Mouse (Mus musculus): ENCODE measurements around the gene Iars.

The Iars gene

GRCm38 (mm10) chr13:49681351-49682232, at the start of gene Iars:
TSS of gene Iars (plus strand) at chr13:49682100.
- DNase-seq (ENCODE audit: low read depth, low spot score) = peak; percentile 97

GRCm38 (mm10) chr13:49639965-49640364, 41.9 kb upstream of the Iars start:
- DNase-seq (ENCODE audit: low read depth, low spot score) = no peak

DNA sequence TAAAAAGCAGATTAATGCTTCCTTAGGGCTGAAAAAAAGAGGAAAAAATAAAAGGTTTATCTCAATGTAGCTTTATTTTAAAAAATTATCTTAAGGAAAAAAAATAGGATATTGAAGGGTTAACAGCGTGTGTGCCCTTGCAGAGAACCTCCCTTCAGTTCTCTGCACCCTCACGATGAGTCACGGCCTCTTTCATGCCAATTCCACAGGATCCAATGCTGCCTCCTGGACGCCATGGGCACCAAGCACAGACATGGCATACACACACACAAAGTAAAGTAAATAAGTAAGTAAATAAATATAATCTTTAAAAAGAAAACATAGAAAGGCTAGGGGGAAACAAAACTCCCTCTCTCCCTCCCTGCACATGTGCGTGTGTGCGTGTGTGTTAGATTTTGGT, 39.2 kb upstream of the Iars start:
- DNase-seq (ENCODE audit: low read depth, low spot score) = no peak

DNA sequence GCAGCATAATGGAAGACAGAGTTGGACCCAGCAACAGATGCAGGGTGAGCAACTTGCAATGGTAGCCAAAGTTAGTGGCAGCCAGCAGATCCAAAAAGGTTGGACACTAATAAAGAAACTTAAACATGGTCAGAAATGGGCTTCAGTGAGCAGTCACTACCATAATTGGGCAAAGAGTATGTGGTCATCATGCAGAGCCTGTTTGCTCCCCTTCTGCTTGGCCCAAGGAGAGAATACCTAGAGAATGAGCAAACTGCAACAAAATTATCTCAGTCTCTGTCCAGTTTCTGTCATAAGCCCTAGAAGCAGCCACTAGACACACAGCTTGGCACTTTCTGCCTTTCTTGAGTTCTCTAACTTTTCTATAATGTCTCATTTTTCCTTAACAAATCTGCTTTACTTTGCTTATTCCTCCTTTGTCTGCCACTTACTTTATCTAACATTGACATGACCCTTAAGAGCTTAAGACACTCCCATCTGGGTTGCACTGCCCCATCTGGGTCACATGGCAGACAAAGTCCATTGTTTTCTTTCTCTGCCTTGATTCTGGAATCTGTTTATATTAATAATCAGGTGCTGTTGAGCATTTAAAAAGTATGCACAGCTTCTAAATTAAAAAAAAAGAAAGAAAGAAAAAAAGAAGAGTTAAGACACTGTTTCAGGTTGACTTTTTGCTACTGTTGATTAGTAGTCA, 38.1 kb upstream of the Iars start:
- no peak for DNase-seq (ENCODE audit: low read depth, low spot score)

DNA sequence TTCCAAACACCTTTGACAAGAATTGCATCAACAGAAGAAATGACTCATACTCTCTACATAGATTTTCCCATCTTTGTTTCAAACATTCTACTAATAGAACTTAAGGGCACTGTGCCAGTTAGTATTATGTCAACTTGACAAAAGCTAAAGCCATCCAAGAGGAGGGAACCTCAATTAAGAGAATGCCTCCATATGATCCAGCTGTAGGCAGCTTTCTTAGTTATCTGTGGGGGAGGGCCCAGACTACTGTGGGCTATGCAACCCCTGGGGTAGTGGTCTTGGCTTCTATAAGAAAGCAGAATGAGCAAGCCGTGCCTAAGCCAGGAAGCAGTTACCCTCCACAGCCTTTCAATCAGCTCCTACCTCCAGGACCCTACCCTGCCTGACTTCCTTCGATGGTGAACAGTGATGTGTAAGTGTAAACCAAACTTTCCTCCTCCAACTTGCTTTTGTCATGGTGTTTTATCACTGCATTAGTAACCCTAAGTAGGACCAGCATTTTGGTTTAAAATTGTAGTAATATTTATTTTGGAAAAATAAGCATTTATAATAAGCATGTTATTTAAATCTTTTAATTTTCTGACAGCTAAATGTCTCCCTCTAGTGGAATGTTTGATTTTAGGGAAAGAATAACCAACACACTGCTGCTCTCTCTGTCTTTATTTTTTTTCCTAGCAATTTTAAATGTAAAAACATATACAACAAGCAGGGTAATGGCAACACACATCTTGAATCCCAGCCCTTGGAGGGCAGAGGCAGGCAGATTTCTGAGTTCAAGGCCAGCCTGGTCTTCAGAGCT, 37.0 kb upstream of the Iars start:
- DNase-seq (ENCODE audit: low read depth, low spot score) = no peak

DNA sequence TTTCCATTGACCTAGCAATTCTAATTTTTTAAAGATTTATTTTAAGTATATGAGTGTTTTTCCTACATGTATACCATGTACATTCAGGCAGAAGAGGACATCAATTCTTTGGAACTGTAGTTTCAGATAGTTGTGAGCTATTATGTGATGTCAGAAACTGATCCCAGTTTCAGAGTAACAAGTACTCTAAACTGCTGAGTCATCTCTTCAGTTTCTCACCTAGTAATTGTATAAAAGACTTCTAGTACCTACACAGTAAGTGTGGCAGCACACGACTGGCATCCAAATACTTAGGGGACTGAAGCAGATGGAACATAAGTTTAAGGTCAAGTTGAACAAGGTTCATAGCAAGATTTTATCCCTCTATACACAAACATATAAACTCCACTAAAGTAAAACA, 35.9 kb upstream of the Iars start:
- DNase-seq (ENCODE audit: low read depth, low spot score) = no peak

GRCm38 (mm10) chr13:49651136-49651535, 30.8 kb upstream of the Iars start:
- no peak for DNase-seq (ENCODE audit: low read depth, low spot score)

DNA sequence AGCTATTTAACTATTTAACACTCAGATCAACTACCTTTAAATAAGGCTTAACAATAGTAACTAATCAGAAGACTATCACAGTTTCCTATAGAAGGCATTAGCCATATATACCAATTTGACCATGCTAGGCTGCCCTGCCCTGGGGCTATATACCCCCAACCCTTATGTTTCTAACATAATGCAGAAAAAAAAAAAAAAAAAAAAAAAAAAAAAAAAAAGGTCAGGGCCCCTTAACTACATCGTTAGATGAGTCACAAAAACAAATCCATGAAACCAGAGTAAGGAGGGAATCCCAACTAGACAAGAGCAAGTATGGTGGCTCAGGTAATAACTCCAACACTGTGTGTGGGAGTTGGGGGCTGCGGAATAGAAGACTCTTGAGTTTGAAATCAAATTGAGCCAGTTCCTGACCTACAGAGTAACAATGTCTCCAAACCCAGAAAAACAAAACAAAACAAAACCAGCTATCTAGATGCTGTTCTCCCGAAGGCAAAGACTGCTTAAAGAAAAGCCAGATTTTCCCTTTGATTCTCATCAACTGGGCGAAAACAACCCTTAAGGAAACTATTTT, 30.0 kb upstream of the Iars start:
- no peak for DNase-seq (ENCODE audit: low read depth, low spot score)

DNA sequence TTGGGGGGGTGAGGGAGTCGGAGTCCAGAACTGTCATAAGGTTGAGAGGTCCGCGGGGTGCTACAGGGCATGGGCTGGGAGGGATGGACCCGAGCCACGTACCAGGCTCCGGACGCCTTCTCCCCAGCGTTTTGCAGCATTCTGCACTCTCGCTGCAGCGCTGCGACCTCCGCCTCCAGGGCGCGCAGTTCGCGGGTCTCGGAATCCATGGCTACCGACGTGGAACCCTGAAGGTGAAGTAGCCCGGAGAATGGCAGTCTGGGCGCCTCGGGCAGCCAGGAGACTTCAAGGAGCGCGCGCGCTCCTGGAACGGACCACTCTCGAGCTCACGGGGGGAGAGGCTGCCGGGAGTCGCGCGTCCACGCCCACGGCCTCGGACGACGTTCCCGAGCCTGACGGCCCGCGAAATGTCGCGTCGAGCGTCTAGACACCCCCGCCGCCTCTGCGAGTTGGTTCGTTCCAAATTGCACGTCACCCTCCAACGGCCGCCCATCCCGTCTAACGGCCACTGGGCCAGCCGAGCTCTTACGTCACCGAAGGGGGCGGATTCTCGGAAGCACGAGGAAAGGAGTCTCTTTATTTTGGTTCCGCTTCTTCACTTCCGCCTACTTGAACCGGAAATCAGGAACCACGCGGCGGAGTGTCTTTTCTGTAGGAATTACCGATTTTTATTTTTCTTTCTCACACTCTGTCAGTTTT, 29.3 kb upstream of the Iars start, which contains the start of the genes Cenpp and Nol8:
Gene Cenpp (minus strand): TSS at position 305 of the 699 bp plus-strand sequence.
Gene Nol8 (plus strand): TSS at position 598 of the 699 bp plus-strand sequence.
- peak; percentile 97 for DNase-seq (ENCODE audit: low read depth, low spot score)

- no peak for DNase-seq (ENCODE audit: low read depth, low spot score)
Observed at GRCm38 (mm10) chr13:49653180-49653541, 28.7 kb upstream of the Iars start.

GRCm38 (mm10) chr13:49677793-49678192, 4.1 kb upstream of the Iars start:
- DNase-seq (ENCODE audit: low read depth, low spot score) = no peak

DNA sequence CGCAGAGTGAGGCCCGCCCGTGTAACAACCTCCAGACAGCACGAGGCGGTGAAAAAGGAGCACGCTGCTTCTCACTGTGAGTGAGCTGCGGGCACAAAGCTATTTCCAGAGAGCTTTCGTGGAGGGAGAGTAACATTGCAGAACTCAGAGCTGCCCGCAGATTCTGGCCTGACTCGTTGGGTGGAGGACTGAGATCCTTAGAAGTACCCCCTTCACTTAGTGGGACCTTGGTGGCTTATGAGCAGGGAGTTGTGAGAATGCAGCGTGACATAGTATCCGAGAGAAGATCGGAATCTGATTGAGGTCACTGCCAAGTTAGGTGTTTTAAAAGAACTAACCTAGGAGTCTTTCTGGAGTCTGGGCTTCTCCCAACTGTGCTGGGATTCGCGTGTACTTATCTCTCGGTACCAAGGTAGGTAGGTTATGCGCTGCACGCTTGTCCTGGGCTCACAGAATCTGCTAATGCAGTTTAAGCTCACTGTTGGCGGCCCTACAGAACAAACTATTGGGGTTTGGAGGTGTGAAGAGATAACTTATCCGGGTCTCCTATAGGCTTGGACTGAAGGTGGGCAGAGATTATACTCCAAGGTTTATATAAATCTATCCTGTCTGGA, 440 bp downstream of the Iars start:
- no peak for DNase-seq (ENCODE audit: low read depth, low spot score)

DNA sequence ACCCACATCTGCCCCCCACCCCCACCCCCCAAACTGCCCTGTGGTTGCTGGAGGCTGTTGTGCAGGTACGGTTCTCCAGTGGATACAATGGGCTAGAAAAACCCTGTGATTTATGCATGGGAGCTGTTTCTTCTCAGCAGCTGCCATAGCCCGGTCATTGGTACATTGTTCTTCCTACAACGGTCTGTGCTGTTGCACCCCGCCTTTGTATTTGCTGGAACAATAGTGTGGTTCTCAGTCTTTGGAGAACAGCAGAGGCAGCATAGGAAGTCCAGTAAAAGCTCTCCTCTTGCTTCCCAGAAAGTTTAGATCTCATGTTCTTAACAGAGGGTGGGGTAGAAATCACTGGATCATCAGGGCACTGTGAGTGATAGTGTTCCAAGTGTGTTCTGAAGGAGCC, 2.4 kb downstream of the Iars start:
- no peak for DNase-seq (ENCODE audit: low read depth, low spot score)

- no peak for DNase-seq (ENCODE audit: low read depth, low spot score)
Observed at GRCm38 (mm10) chr13:49691056-49691455, 9.2 kb downstream of the Iars start.

- DNase-seq (ENCODE audit: low read depth, low spot score) = no peak
Observed at GRCm38 (mm10) chr13:49703216-49703779, 21.4 kb downstream of the Iars start.

DNA sequence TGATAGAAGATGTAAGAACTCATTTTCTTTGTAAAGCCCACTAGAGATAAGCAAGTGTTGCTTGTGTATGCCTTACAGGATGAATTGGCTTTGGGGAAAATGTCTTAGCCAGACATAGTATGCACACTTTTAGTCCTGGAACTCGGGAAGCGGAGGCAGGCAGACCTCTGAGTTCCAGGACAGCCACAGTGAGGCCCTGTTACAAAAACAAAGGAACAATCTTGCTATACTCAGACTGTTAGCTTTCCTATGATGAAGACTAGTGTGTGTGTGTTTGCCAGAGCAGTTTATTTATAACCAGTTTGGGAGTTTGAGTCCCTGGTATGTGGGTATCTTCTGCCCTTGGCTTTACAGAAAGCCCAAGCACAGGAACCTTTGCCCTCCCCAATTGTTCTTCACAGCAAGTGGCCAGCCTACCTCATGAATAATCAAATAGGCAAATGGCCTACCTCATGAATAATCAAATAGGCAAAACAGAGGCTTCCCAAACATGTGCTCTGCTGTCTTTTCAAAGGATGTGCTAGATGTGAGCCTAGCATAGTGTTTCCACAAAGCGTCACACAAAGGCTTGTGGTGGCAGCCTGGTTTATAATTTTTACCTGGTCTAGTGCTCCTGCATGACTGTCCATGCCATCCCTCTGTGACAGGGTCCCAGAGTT, 24.3 kb downstream of the Iars start:
- no peak for DNase-seq (ENCODE audit: low read depth, low spot score)

DNA sequence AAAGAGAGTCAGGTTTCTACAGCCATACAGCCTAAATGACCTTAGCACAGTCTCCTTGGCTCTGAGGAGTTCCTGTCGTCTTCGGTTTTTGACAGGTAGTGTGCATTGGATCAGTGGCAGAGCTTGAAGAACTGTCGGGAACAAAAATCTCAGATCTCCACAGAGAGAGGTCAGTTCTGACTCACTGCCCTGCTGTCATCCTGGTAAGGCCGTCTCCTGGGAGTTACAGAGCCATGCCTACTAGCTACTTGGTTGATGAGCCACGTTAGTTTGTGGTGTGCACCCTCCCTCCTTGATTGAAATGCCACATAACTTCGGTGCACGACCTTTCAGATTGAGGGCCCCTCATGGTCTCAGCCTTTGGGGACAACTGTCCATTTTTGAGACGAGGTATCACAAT, 26.4 kb downstream of the Iars start:
- no peak for DNase-seq (ENCODE audit: low read depth, low spot score)

DNA sequence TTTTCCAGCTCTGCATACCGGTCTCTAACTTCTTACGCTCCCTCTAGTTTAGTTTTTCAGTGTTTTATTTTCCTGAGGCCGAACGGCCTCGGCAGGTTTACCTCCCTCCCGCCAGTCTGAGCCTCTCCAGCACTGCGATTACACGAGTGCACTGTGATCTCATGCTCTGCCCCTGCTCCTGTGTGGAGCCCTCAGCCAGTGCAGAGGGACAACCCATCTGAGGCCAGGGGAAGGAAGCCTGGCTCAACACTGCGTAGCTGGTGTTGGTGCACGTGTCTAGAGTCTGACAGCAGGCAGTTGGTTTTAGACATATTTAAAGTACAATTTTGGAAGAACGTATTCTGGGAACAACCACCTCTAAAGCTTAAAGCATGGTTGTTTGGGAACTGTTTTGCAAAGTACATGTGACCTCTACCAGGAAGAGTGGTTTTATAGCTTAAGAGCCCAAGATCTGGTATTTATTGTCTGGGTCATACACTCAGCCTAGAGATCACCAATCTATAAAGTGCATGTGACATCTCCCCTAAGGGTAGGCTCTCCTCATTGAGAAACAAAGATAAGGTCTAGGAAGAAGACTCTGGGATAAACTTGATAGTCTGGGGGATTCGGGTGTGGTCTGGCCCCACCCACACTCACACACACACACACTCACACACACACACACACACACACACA, 30.3 kb downstream of the Iars start:
- DNase-seq (ENCODE audit: low read depth, low spot score) = no peak

DNA sequence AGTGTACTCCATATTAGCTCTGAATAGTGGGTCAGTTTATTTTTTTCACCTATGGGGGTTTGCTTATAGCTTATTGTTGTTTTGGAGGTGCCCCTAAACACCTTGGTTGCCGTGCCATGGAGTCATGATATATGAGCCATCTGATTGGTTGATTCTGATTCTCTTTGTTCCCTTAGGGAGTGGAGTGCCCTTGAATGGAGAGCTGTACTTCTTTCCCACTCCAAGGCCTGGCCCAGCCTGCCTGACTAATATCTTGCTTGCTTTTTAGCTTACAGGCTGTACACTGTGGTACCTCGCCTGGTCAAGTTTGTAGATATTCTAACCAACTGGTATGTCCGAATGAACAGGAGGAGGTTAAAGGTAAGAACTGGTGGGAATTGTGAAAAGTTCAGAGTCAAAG, 37.4 kb downstream of the Iars start:
- no peak for DNase-seq (ENCODE audit: low read depth, low spot score)

All from WW6 (cell line).